Mouse (Mus musculus) heart, embryonic 14.5 days (tissue): ENCODE measurements around the gene Zdhhc12. TPM values are rescaled to one million over a fixed set of nuclear protein-coding genes. Genes with fewer than 3 reads are reported as not detected.

Source experiments
- ATAC-seq: fragments of 200-750 bp; cut with Nextera tagmentation; 2 replicates; pipeline ENCODE4 v1.8.0; 2017; ENCODE audit warnings: low read depth, moderate TSS enrichment; ENCODE audit not compliant: insufficient number of reproducible peaks, insufficient read depth, low FRiP score
- H3K27ac ChIP-seq, 2 experiments: fragments of 200-500 bp in 1 of 2; fragments of 300-500 bp in 1 of 2; sonication (generic) in 1 of 2; replicated peaks in 1 of 2; 2 replicates each; pipeline ENCODE4 v1.5.1; 2012 to 2014; ENCODE audit warnings: low read depth in 2 of 2, low read length in 2 of 2, control low read depth in 1 of 2, mild to moderate bottlenecking in 1 of 2, mixed read lengths in 1 of 2; ENCODE audit not compliant: control insufficient read depth in 1 of 2, insufficient read depth in 1 of 2
- H3K27me3 ChIP-seq: fragments of 300-500 bp; sonication (generic); 2 replicates; pipeline ENCODE4 v1.6.1; 2014; ENCODE audit warnings: mild to moderate bottlenecking, low read length, control low read depth; ENCODE audit not compliant: control insufficient read depth, insufficient read depth
- H3K36me3 ChIP-seq: fragments of 300-500 bp; sonication (generic); 2 replicates; pipeline ENCODE4 v1.6.1; 2014; ENCODE audit warnings: mild to moderate bottlenecking, control low read depth, low read length, mixed read lengths; ENCODE audit not compliant: control insufficient read depth, insufficient read depth
- H3K4me1 ChIP-seq, 2 experiments: fragments of 200-500 bp in 1 of 2; fragments of 300-500 bp in 1 of 2; sonication (generic) in 1 of 2; 2 replicates each; pipeline ENCODE4 v1.6.1; 2012 to 2014; ENCODE audit warnings: low read length in 2 of 2, control low read depth in 1 of 2, mixed read lengths in 1 of 2; ENCODE audit not compliant: control insufficient read depth in 2 of 2, insufficient read depth in 2 of 2
- H3K4me2 ChIP-seq: fragments of 300-500 bp; sonication (generic); 2 replicates; pipeline ENCODE4 v1.6.1; 2014; ENCODE audit warnings: mild to moderate bottlenecking, low read length
- H3K4me3 ChIP-seq, 2 experiments: fragments of 200-500 bp in 1 of 2; fragments of 300-500 bp in 1 of 2; sonication (generic) in 1 of 2; 2 replicates each; pipeline ENCODE4 v1.5.1; 2012 to 2014; ENCODE audit warnings: low read length in 2 of 2, mild to moderate bottlenecking in 2 of 2, control low read depth in 1 of 2, low read depth in 1 of 2, moderate library complexity in 1 of 2; ENCODE audit not compliant: control insufficient read depth in 1 of 2, insufficient read depth in 1 of 2
- H3K9ac ChIP-seq: fragments of 300-500 bp; sonication (generic); 2 replicates; pipeline ENCODE4 v1.6.1; 2014; ENCODE audit warnings: mild to moderate bottlenecking, low read length
- H3K9me3 ChIP-seq: fragments of 300-500 bp; sonication (generic); 2 replicates; pipeline ENCODE4 v1.6.1; 2016; ENCODE audit warnings: low read length, control low read depth; ENCODE audit not compliant: control insufficient read depth
- WGBS: fragments of 180-500 bp; shearing (Covaris S2); extraction: QIAGEN DNeasy Blood & Tissue Kit; methylation state at CpG from one replicate; pipeline ENCODE4 v1.1.7; 2014; 5-methylcytosine and 5-hydroxymethylcytosine counted together
- polyA plus RNA-seq: library from polyadenylated mRNA; unstranded; fragments of >200 nt; fragmentation: Nextera tagmentation; extraction: Ambion mirVana; gene quantifications from 2 replicates; pipeline ENCODE4 v1.2.1, GENCODE M21; 2014

Zdhhc12 gene
- polyA plus RNA-seq, 1 experiment from 2014 or later: 38.5 TPM

DNA sequence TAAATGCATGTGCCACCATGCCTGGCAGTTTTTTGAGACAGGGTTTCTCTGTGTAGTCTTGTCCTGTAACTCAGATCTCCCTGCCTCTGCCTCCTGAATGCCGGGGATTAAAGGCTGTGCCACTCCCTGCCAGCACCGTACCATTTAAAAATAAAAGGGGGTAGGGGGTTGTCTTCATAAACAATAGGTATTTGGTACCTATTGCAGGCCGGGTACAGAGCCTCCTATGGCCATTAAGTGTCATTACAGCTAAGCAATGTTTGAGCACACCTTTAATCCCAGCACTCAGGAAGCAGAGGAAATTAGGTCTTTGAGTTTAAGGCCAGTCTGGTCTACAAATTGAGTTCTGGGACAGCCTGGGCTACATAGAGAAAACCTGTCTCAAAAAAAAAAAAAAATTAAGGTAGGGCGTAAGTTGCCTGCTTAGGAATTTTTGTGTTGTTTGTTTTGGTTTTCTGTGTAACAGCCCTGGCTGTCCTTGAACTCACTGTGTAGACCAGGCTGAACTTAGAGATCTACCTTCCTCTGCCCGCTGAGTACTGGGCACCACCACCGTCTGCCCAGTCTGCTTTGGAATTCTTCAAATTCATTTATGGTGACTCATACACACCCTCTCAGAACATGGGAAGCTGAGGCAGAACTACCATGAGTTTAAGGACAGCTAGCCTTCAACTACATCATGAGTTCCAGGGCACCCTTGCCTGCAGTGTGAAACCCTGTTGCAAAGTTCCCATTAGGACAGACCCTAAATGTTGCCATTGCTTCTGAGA is 41.3 kb downstream of the Zdhhc12 start:
- WGBS: 35% methylated on average over 6 of the region's 6 CpGs
- Histone ChIP-seq H3K9me3 (no peaks in the 10 kb centered on the region), H3K27ac (no peak overlapping the region), H3K27me3 (no peaks in the 10 kb centered on the region), H3K4me1 (peaks cover 5 to 6% of the 10 kb centered on the region in 2 experiments; a peak in 3 of 4 replicates), H3K9ac (no peak overlapping the region), H3K36me3 (no peaks in the 10 kb centered on the region), H3K4me3 (no peak overlapping the region), H3K4me2 (no peak overlapping the region)
- ATAC-seq: no peak

DNA sequence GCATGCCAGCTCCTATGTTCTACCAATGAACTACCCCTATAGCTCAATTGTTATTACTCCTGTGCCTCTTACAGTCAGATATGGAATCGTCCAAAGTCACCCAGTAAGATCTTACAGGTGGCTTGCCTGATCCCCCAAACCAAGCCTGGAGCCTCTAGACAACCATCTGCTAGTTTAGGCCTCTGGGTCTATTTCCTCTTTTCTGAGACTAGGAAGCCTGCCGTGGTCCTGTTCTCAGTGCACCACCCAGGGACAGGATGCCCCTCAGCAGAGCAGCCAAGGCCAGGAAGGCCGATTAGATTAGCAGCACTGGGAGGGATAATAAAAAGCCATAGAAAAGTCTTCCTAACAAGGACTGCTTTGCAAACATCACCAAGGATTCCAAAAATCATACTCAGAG is 43.6 kb downstream of the Zdhhc12 start:
- 70% methylated on average over 3 of the region's 3 CpGs for WGBS
- H3K4me3 ChIP-seq: no peak overlapping the region
- H3K4me2 ChIP-seq: no peak overlapping the region
- no peak for ATAC-seq
- H3K4me1 ChIP-seq: peaks cover 4 to 5% of the 10 kb centered on the region in 2 experiments; a peak in 3 of 4 replicates
- 0 out of 4 replicates have a peak overlapping the region, but pooled peaks of 1 of the 2 experiments have one; percentile 32 for H3K27ac ChIP-seq
- H3K9ac ChIP-seq: no peak overlapping the region
- H3K9me3 ChIP-seq: no peaks in the 10 kb centered on the region
- H3K36me3 ChIP-seq: 0 out of 2 replicates have a peak, but pooled peaks cover 3% of the 10 kb centered on the region
- H3K27me3 ChIP-seq: no peaks in the 10 kb centered on the region

DNA sequence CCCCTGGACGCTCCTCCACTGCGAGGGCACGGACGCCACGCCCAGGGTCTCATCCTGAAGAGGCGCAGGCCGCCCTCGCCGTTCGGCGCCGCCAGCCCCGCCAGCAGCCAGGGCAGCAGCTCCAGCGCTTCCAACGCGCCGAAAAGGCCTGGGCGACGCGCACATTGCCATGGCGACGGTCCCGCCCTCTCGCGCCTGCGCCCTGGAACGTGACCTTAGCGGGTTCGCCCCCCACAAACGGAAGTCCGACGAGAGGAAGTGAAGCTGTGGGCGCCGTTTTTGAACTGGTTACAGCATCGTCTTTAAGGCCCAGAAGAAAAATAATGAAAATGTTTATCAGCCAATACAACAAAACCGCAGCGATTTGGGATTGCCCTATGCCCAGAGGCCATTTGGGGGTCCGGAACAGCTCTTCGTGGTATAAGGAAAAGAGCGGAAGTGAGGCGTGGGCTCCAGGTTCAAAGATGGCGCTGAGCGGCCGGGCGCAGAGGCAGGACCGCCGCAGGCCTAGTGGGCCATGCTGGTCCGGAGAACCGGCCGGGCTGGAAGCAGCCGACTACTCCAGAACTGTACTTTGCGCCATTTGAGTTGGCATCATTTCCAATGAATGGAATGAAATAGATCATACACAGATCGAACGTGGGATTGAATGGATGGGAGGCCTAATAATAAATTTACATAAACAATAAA is 44.6 kb downstream of the Zdhhc12 start, which contains the start of gene Wdr34:
Gene Wdr34, minus strand, starts transcription at position 183 of the 690 bp plus-strand sequence.
- Histone ChIP-seq H3K9ac (peak within 1 kb of the TSS; percentile 78), H3K27me3 (no peaks in the 10 kb centered on the region), H3K27ac (peak within 1 kb of the TSS; percentile 89 to 94), H3K36me3 (0 out of 2 replicates have a peak, but pooled peaks cover 3% of the 10 kb centered on the region), H3K9me3 (no peaks in the 10 kb centered on the region), H3K4me2 (peak within 1 kb of the TSS; percentile 86), H3K4me1 (peaks cover 4 to 5% of the 10 kb centered on the region in 2 experiments; a peak in 3 of 4 replicates), H3K4me3 (peak within 1 kb of the TSS; percentile 65 to 70)
- ATAC-seq: peak; percentile 90
- WGBS: 1% methylated on average over 54 of the region's 54 CpGs

- H3K4me3 ChIP-seq: peak overlapping the region; percentile 65 to 70
- H3K4me1 ChIP-seq: peaks cover 4 to 5% of the 10 kb centered on the region in 2 experiments; a peak in 3 of 4 replicates
- 0 out of 2 replicates have a peak, but pooled peaks cover 3% of the 10 kb centered on the region for H3K36me3 ChIP-seq
- peak overlapping the region; percentile 86 for H3K4me2 ChIP-seq
- H3K27ac ChIP-seq: peak overlapping the region; percentile 20 to 89; a peak in 2 of 4 replicates
- H3K9ac ChIP-seq: peak overlapping the region; percentile 78
- H3K27me3 ChIP-seq: no peaks in the 10 kb centered on the region
- ATAC-seq: no peak
- WGBS: 55% methylated on average over 11 of the region's 11 CpGs
- H3K9me3 ChIP-seq: no peaks in the 10 kb centered on the region
Observed at GRCm38 (mm10) chr2:30048101-30048501, 45.3 kb downstream of the Zdhhc12 start.

DNA sequence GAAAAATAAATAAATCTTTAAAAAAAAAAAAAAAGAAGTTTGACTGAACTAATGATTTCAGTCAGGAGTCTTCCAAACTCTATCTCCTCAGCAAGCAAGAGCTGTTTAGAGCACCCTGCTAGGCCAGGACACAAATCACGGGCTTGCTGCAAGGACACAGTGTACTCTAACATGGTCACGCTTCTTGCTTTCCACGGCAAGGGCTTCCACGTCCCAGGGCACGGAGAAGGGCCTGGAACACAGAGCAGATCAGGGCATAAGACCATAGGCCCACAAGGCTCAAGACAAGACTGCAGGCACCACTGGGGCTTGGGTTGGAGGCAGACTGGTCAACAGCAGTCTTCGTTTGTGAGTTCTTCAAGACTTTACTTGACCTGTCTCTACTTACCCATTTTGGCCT is 46.3 kb downstream of the Zdhhc12 start:
- Histone ChIP-seq H3K27ac (no peak overlapping the region), H3K27me3 (no peaks in the 10 kb centered on the region), H3K4me2 (no peak overlapping the region), H3K9me3 (no peaks in the 10 kb centered on the region), H3K4me3 (no peak overlapping the region), H3K4me1 (peaks cover 4 to 5% of the 10 kb centered on the region in 2 experiments; a peak in 3 of 4 replicates), H3K36me3 (0 out of 2 replicates have a peak, but pooled peaks cover 3% of the 10 kb centered on the region), H3K9ac (no peak overlapping the region)
- ATAC-seq: no peak
- WGBS: 96% methylated on average over 6 of the region's 6 CpGs

DNA sequence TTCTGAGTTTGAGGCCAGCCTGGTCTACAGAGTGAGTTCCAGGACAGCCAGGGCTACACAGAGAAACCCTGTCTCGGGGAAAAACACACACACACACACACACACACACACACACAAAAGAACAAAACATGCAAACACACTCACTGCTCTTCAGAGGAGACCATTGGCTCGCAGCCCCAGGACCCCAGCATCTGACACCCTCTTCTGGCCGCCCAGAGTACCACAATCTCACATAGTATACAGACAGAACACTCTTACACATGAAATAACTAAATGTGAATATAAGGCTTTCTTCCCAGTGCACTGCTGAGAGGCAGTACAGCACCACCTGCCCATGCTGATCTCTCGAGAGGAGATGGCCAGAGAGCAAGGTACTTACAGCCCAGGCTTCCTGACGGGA is 48.9 kb downstream of the Zdhhc12 start:
- WGBS: 83% methylated on average over 5 of the region's 5 CpGs
- Histone ChIP-seq H3K27ac (no peak overlapping the region), H3K4me2 (no peak overlapping the region), H3K9me3 (no peaks in the 10 kb centered on the region), H3K36me3 (0 out of 2 replicates have a peak, but pooled peaks cover 3% of the 10 kb centered on the region), H3K4me3 (no peak overlapping the region), H3K9ac (no peak overlapping the region), H3K27me3 (no peaks in the 10 kb centered on the region), H3K4me1 (peaks cover 4 to 5% of the 10 kb centered on the region in 2 experiments; a peak in 3 of 4 replicates)
- no peak for ATAC-seq

GRCm38 (mm10) chr2:30042445-30042844 is 51.0 kb downstream of the Zdhhc12 start:
- Histone ChIP-seq H3K9ac (no peak overlapping the region), H3K36me3 (peaks cover 9% of the 10 kb centered on the region; the same call in 1 of the 2 replicates), H3K9me3 (no peaks in the 10 kb centered on the region), H3K27ac (no peak overlapping the region), H3K4me1 (no peaks in the 10 kb centered on the region), H3K27me3 (no peaks in the 10 kb centered on the region), H3K4me3 (no peak overlapping the region), H3K4me2 (no peak overlapping the region)
- 12% methylated on average over 4 of the region's 4 CpGs for WGBS
- ATAC-seq: no peak
